Mouse (Mus musculus) cortical plate, adult 2 months (tissue): Measurements from ENCODE around the gene Ehd4.

Experiments used
- CTCF ChIP-seq: fragments of 200-500 bp; IDR thresholded peaks from 2 replicates; pipeline ENCODE4 v1.5.1; 2011; ENCODE audit warnings: mild to moderate bottlenecking, control low read depth, low read length; ENCODE audit not compliant: insufficient read depth; ENCODE audit errors: extremely low read depth
- POLR2A ChIP-seq: fragments of 200-500 bp; IDR thresholded peaks from 2 replicates; pipeline ENCODE4 v1.6.1; 2011; ENCODE audit warnings: mild to moderate bottlenecking, low read length, control low read depth; ENCODE audit not compliant: insufficient read depth; ENCODE audit errors: extremely low read depth

GRCm38 (mm10) chr2:120051405-120051804, 103.0 kb downstream of the Ehd4 start:
- TF ChIP-seq CTCF (no peak), POLR2A (no peak)
